Mouse (Mus musculus) regulatory T cell (primary cell): ENCODE measurements around the gene Bace1.
"Not testable (repeated sequence)": the region's sequence is repeated elsewhere in the genome, so short reads cannot be mapped to it uniquely, and the experiment has no call there.

Source experiments
- in situ Hi-C: fragments of 300-600 bp; cut with MboI, MseI; formaldehyde crosslinking; loops from one replicate; pipeline ENCODE4 v1.15.1; 2025; ENCODE audit warnings: high pct_unique_total_duplicates

Bace1 gene

GRCm38 (mm10) chr9:45838069-45838433 is 329 bp upstream of the Bace1 start:
- in situ Hi-C loops = loop anchor here (5.0 kb wide), 1 partner anchor 36 kb away; no protein-coding TSS in a partner anchor

GRCm38 (mm10) chr9:45839139-45839981 is 980 bp downstream of the Bace1 start:
- in situ Hi-C loops = loop anchor here (5.0 kb wide), 1 partner anchor 37 kb away; no protein-coding TSS in a partner anchor

GRCm38 (mm10) chr9:45839982-45840300 is 1.6 kb downstream of the Bace1 start:
- in situ Hi-C loops = loop anchor here (5.0 kb wide), 1 partner anchor 38 kb away; no protein-coding TSS in a partner anchor

- in situ Hi-C loops = no loop called here
These were observed 2.0 kb downstream of the Bace1 start for GRCm38 (mm10) chr9:45840331-45840730.

- in situ Hi-C loops = no loop called here
These were observed 3.1 kb downstream of the Bace1 start for GRCm38 (mm10) chr9:45841458-45841857.

- in situ Hi-C loops = no loop called here
These were observed 4.6 kb downstream of the Bace1 start for GRCm38 (mm10) chr9:45843007-45843406.

- in situ Hi-C loops = no loop called here
These were observed 5.4 kb downstream of the Bace1 start for GRCm38 (mm10) chr9:45843780-45844179.

- in situ Hi-C loops = no loop called here
These were observed 7.2 kb downstream of the Bace1 start for GRCm38 (mm10) chr9:45845541-45845940.

- in situ Hi-C loops = not testable (repeated sequence)
These were observed 7.8 kb downstream of the Bace1 start for GRCm38 (mm10) chr9:45846176-45846575.

- in situ Hi-C loops = no loop called here
These were observed 8.6 kb downstream of the Bace1 start for GRCm38 (mm10) chr9:45846891-45847460.

- in situ Hi-C loops = no loop called here
These were observed 11.4 kb downstream of the Bace1 start for GRCm38 (mm10) chr9:45849528-45850408.

- in situ Hi-C loops = no loop called here
These were observed 12.3 kb downstream of the Bace1 start for GRCm38 (mm10) chr9:45850528-45851155.

- in situ Hi-C loops = no loop called here
These were observed 12.9 kb downstream of the Bace1 start for GRCm38 (mm10) chr9:45851330-45851729.

- in situ Hi-C loops = no loop called here
These were observed 13.4 kb downstream of the Bace1 start for GRCm38 (mm10) chr9:45851776-45852175.

GRCm38 (mm10) chr9:45853695-45854094 is 15.3 kb downstream of the Bace1 start:
- in situ Hi-C loops = no loop called here

GRCm38 (mm10) chr9:45854136-45854535 is 15.8 kb downstream of the Bace1 start:
- in situ Hi-C loops = no loop called here

- in situ Hi-C loops = no loop called here
These were observed 21.0 kb downstream of the Bace1 start for GRCm38 (mm10) chr9:45859364-45859763.

- in situ Hi-C loops = no loop called here
These were observed 23.4 kb downstream of the Bace1 start for GRCm38 (mm10) chr9:45861813-45862212.

- in situ Hi-C loops = no loop called here
These were observed 30.8 kb downstream of the Bace1 start for GRCm38 (mm10) chr9:45869181-45869580.

GRCm38 (mm10) chr9:45870265-45870664 is 31.9 kb downstream of the Bace1 start:
- in situ Hi-C loops = no loop called here

GRCm38 (mm10) chr9:45877928-45878327 is 39.5 kb downstream of the Bace1 start:
- in situ Hi-C loops = no loop called here

- in situ Hi-C loops = no loop called here
These were observed 55.3 kb downstream of the Bace1 start for GRCm38 (mm10) chr9:45893681-45894080.
